Mouse (Mus musculus) midbrain, embryonic 10.5 days (tissue): ENCODE data around the gene Fam102b. TPM values are rescaled to one million over a fixed set of nuclear protein-coding genes. Genes with fewer than 3 reads are reported as not detected.
A peak's percentile ranks its signal among the peaks of the same experiment; 100 is the strongest.

Experiments
- DNase-seq: peaks from one replicate; pipeline ENCODE4 v3.0.0-alpha.2; 2017; ENCODE audit warnings: low spot score
- H3K27ac ChIP-seq: fragments of 300-500 bp; sonication (generic); replicated peaks from 2 replicates; pipeline ENCODE4 v1.5.1; 2016; ENCODE audit warnings: mild to moderate bottlenecking
- H3K27me3 ChIP-seq: fragments of 300-500 bp; sonication (generic); 2 replicates; pipeline ENCODE4 v1.6.1; 2016; ENCODE audit warnings: low read depth, mild to moderate bottlenecking; ENCODE audit not compliant: poor library complexity, severe bottlenecking
- H3K36me3 ChIP-seq: fragments of 300-500 bp; sonication (generic); 2 replicates; pipeline ENCODE4 v1.6.1; 2016; ENCODE audit warnings: mild to moderate bottlenecking, moderate library complexity
- H3K4me1 ChIP-seq: fragments of 300-500 bp; sonication (generic); 2 replicates; pipeline ENCODE4 v1.6.1; 2016
- H3K4me3 ChIP-seq: fragments of 300-500 bp; sonication (generic); 2 replicates; pipeline ENCODE4 v1.5.1; 2016; ENCODE audit warnings: mild to moderate bottlenecking, moderate library complexity
- H3K9me3 ChIP-seq: fragments of 300-500 bp; sonication (generic); replicated peaks from 2 replicates; pipeline ENCODE4 v1.6.1; 2016; ENCODE audit warnings: mild to moderate bottlenecking
- WGBS: fragments of 180-500 bp; shearing (Covaris S2); methylation state at CpG from one replicate; pipeline ENCODE4 v1.1.7; 2016; 5-methylcytosine and 5-hydroxymethylcytosine counted together
- polyA plus RNA-seq: library from polyadenylated mRNA; unstranded; fragments of >200 nt; fragmentation: Nextera tagmentation; extraction: Ambion mirVana; gene quantifications from 2 replicates; pipeline ENCODE4 v1.2.1, GENCODE M21; 2016

The Fam102b gene
- polyA plus RNA-seq, 1 experiment from 2014 or later = 4.2 TPM

DNA sequence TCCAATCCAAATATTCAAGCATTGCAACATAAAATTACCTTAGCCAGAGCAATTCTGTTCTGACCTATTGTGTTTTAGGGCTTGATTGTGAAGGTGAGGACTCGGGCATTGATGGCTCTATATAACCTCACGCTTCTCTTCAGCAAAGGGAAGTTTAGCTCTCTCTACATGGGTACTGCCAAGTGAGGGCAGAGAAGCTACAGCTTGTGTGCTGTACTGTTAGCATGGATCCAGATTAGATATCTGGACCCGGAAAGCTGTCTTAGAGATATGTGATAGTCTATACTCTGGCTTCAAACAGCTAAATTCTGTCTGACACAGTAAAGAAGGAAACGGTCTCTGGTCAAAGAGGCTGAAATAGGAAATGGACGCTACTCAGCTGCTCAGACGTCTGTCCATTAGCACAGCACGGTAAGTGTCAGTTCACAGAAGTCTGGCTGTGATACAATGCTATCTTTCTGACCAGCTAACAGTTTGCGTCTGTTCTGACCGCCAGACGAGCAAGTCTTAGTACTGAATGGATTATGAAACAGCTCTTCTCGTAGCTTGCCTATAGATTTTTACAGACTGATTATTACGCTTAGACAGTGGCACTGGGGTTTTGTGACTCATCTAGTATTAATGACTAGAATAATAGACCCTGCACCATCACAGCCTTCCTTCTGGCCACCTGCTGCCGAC is 53.3 kb downstream of the Fam102b start:
- DNase-seq = no peak
- Histone ChIP-seq H3K9me3 (no peaks in the 10 kb centered on the region), H3K4me3 (no peak overlapping the region), H3K27me3 (no peaks in the 10 kb centered on the region), H3K36me3 (peaks cover 28% of the 10 kb centered on the region), H3K4me1 (no peaks in the 10 kb centered on the region), H3K27ac (no peak overlapping the region)
- WGBS = 88% methylated on average over 13 of the region's 13 CpGs

DNA sequence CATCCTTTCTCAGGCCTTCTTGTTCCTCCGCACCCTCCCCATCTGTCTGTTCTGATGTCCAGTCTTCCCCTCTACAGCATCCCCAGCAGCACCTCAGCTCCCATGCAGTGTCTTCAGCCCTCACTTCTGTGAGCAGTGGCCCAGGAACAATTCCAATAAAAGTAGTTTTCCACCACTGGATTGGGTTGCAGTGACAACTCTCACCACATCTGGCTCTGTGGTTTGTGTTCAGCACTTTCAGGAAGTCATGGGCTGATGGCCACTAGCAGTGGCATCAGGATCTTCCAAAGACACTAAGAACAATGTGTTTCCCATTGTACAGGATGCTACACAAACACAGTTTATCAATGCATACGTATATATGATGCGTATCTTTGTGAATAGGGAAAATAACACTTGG is 61.4 kb downstream of the Fam102b start:
- no peaks in the 10 kb centered on the region for H3K9me3 ChIP-seq
- no peak for DNase-seq
- WGBS = 93% methylated on average over 3 of the region's 3 CpGs
- H3K4me1 ChIP-seq = peaks cover 23% of the 10 kb centered on the region
- no peak overlapping the region for H3K27ac ChIP-seq
- no peaks in the 10 kb centered on the region for H3K27me3 ChIP-seq
- no peak overlapping the region for H3K4me3 ChIP-seq
- H3K36me3 ChIP-seq = peaks cover 7% of the 10 kb centered on the region; the same call in 1 of the 2 replicates

DNA sequence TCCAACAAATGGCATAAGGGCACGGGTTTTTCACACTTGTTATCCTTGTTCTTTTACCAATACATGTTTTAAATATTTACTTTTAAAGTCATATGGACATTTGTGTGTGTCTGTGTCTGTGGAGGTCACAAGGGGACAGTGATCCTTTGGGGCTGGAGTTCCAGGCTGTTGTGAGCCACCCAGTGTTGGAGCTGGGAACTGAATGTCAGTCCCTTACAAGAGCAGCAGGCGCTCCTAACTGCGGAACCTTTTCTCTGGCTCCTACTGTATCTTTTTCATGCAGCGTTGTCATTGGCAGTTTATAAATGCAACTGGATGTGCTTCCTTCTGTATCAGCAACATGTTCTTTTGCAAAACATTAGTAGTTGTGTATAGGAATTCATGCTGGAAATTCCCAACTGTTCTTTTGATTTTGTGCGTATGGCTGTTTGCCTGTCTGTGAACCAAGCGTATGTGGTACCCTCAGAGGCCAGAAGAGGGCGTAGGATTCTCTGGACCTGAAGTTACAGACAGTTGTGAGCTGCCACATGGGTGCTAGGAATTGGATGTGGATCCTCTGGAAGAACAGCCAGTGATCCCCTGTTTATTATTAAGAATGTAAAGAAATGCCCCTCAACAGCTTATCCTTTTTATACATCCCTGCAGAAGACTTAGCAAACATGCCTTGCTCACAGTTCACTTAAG is 62.9 kb downstream of the Fam102b start:
- Histone ChIP-seq H3K27me3 (no peaks in the 10 kb centered on the region), H3K9me3 (no peaks in the 10 kb centered on the region), H3K4me1 (peaks cover 36% of the 10 kb centered on the region), H3K36me3 (no peaks in the 10 kb centered on the region), H3K27ac (no peak overlapping the region), H3K4me3 (no peak overlapping the region)
- DNase-seq = no peak
- WGBS = 76% methylated on average over 7 of the region's 7 CpGs

DNA sequence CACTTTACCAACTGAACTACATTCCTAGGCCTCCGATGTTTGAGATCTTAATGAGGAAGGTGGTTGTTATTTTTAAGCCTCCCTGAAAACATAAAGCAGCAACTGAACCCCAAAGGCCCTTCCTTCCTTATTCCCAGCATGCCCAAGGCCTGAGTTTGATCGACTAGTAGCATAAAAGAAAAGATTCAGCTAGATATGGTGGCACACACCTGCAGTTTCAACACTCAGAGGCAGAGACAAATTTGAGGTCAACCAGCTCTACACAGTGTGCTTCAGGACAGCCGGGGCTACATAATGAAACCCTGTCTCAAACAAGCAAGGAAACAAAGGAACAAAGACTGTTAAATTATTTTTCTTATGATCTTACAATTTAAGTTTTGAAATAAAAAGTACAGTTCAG is 63.6 kb downstream of the Fam102b start:
- H3K27ac ChIP-seq = no peak overlapping the region
- DNase-seq = no peak
- H3K36me3 ChIP-seq = no peaks in the 10 kb centered on the region
- H3K4me3 ChIP-seq = no peak overlapping the region
- WGBS = 91% methylated on average over 3 of the region's 3 CpGs
- H3K9me3 ChIP-seq = no peaks in the 10 kb centered on the region
- peaks cover 36% of the 10 kb centered on the region for H3K4me1 ChIP-seq
- H3K27me3 ChIP-seq = no peaks in the 10 kb centered on the region

DNA sequence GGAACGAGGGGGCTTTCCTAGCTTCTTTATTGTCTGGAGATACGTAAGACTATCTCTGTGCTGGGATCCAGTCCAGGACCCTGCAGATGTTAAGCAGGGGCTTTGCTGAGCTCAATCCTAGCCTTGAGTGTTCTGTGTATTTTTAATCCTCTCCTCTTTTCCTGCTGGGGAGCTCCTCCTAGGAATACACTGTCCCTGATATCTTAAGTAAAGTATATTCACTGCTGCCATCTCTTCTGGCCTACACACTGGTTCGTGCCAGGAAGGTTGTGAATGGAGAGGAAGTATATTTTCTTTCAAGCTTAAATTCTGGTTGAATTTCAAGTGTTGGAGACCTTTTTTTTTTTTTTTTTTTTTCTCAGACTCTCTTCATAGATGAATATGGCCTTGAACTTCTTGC is 64.1 kb downstream of the Fam102b start:
- DNase-seq = no peak
- no peaks in the 10 kb centered on the region for H3K36me3 ChIP-seq
- peaks cover 36% of the 10 kb centered on the region for H3K4me1 ChIP-seq
- H3K4me3 ChIP-seq = no peak overlapping the region
- no peaks in the 10 kb centered on the region for H3K9me3 ChIP-seq
- peak overlapping the region; percentile 84 for H3K27ac ChIP-seq
- 90% methylated on average over 3 of the region's 3 CpGs for WGBS
- H3K27me3 ChIP-seq = no peaks in the 10 kb centered on the region

DNA sequence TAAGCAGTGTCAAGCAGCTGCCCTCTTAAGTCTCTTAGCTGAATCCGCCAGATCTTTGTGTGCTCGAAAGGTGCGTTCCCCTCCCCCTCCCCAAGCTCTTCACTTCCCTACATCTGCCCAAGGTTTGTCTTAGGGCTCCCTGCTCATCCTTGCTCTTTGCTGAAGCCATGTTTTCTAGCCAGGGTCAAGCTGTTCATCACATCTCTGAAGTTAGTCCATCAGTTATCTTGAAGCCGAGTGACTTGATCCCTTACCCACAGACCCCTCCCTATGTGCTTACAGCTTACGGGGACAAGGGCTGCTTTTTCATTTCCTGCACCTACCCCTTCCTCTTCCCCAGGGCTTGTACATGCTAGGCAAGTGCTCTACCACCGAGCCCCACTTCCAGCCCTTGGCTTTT is 65.8 kb downstream of the Fam102b start:
- H3K36me3 ChIP-seq = no peaks in the 10 kb centered on the region
- no peaks in the 10 kb centered on the region for H3K27me3 ChIP-seq
- 32% methylated on average over 6 of the region's 6 CpGs for WGBS
- peak overlapping the region; percentile 40 for H3K4me3 ChIP-seq
- H3K27ac ChIP-seq = peak overlapping the region; percentile 84
- peaks cover 36% of the 10 kb centered on the region for H3K4me1 ChIP-seq
- no peaks in the 10 kb centered on the region for H3K9me3 ChIP-seq
- DNase-seq = peak; percentile 53

DNA sequence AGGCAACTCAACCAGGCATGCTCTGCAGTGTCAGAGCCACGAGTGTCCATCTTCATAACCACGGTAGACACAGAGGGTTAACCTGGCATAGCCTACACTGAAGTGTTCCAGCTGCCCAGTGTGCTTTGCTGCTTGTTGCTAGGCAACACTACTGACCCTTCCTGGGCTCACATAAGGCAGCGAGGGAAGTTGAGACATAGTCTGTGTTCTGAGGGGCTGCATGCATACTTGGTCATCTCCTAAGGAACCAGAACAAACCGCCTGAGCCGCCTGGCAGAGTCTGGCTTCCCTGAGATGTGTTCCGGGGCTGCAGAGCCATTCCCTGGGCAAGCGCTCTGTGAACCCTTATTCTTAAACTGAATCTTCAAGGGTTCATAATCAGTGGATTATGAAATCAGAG is 66.2 kb downstream of the Fam102b start:
- Histone ChIP-seq H3K9me3 (no peaks in the 10 kb centered on the region), H3K36me3 (no peaks in the 10 kb centered on the region), H3K27ac (peak overlapping the region; percentile 84), H3K27me3 (no peaks in the 10 kb centered on the region), H3K4me3 (peak overlapping the region; percentile 40), H3K4me1 (peaks cover 36% of the 10 kb centered on the region)
- peak; percentile 75 for DNase-seq
- 22% methylated on average over 7 of the region's 7 CpGs for WGBS

DNA sequence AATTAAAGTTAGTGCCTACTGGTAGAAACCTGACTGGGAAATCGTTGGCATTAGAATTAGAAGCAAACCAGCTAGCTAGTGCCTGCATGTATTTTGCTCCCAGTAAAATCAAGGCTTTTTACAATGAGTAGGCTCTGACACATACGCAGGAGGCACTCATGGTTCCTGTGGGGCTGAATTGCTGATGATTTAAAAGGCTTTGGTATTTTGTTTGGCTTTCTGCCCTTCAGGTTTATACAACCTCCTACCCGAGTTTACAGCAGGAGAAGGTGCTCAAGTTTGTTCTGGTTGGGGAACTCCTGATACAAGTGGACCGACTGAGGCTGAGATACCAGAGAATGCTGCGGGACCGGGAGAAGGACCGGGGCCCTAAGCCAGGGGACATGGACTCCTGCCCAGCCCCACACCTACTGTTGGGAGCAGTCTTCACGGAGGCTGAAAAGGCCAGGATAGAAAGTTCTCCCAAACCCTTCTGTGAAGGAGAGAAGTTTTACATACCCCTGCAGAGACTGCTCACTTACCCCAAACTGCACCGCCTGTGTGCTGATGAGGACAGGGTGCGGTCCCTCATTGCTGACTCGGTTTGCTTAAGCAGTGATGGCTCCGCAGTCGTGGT is 67.6 kb downstream of the Fam102b start:
- Histone ChIP-seq H3K4me3 (no peak overlapping the region), H3K9me3 (no peaks in the 10 kb centered on the region), H3K36me3 (no peaks in the 10 kb centered on the region), H3K4me1 (peaks cover 36% of the 10 kb centered on the region), H3K27ac (peak overlapping the region; percentile 42; the same call in 1 of the 2 replicates), H3K27me3 (no peaks in the 10 kb centered on the region)
- no peak for DNase-seq
- 76% methylated on average over 13 of the region's 13 CpGs for WGBS

DNA sequence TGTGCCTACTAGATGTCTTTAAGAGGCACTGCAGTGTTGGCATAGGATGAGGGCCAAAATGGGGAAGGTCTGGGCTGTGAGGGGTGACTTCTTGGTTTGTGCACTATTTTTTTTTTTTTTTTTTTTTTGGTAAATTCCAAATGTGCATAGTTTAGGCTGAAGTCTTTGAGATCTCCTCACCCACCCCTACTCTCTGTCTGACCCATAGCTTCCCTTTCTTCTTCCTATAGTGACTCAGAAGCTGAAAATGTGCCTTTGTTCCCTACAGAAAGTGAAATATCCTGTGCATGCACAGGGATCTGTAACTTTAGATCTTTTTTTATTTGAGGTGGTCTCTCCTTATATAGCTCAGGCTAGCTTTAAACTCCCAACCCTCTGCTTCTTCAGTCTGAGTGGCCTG is 69.4 kb downstream of the Fam102b start:
- Histone ChIP-seq H3K4me3 (no peak overlapping the region), H3K9me3 (no peaks in the 10 kb centered on the region), H3K36me3 (no peaks in the 10 kb centered on the region), H3K27ac (no peak overlapping the region), H3K27me3 (no peaks in the 10 kb centered on the region), H3K4me1 (peaks cover 32% of the 10 kb centered on the region)
- DNase-seq = no peak

DNA sequence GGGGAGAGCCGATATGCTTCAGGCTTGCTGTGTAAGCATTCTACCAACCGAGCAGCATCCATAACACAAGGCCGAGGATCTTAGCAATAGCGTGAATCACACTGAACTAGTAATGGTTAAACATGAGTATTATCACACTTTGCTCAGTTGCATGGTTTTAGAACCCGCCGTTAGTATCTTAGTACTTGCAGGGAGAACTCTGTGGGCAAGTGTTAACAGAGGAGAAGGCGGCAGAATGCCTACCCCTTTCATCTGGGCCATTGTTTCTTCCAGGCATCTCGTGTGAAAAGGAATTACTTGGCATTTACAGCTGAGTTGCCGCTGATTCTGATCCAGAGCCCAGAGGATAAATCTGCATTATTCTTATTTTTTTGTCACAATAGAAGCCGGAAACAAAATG is 86.4 kb downstream of the Fam102b start:
- no peak for DNase-seq
- H3K27me3 ChIP-seq = no peaks in the 10 kb centered on the region
- H3K4me1 ChIP-seq = peaks cover 5% of the 10 kb centered on the region
- 84% methylated on average over 10 of the region's 10 CpGs for WGBS
- no peaks in the 10 kb centered on the region for H3K36me3 ChIP-seq
- peaks cover 7% of the 10 kb centered on the region; the same call in 1 of the 2 replicates for H3K9me3 ChIP-seq
- H3K4me3 ChIP-seq = no peak overlapping the region
- no peak overlapping the region for H3K27ac ChIP-seq

DNA sequence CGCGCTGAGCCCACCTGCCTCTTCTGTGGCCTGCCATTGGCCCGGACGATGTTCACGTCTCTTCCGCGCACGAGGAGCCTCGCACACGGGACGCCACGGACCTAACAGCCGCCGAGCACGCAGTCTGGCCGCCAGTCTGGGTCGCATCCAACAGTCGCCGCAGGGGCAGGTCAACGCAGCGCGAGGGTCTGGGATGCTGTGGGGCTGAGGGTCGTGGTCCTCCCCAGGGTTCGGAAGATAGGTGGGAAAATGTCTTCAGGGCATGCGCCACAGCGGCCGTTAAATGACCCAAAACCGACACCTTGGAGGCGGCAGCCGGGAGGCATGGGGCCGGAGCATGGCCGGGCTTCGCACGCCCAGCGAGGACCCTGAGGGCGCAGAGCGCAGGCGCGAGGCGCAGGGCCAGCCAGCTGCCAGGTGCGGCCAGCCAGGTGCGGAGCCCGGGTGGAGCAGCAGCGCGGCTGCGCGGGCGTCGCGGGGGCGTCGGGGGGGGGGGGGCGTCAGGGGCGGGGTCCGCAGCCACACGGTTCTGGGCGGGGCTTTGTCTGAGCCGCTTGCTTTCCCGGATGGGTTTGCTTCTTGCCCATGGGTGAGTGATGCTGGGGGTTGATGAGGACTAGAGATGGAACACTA is 87.3 kb downstream of the Fam102b start, which contains the start of gene Gm9857:
TSS of gene Gm9857 (minus strand) at position 445 of the 633 bp plus-strand sequence.
- H3K27ac ChIP-seq = no peak within 1 kb of the TSS
- H3K4me1 ChIP-seq = peaks cover 5% of the 10 kb centered on the region
- H3K4me3 ChIP-seq = peak within 1 kb of the TSS; percentile 48
- peaks cover 7% of the 10 kb centered on the region; the same call in 1 of the 2 replicates for H3K9me3 ChIP-seq
- no peaks in the 10 kb centered on the region for H3K27me3 ChIP-seq
- 60% methylated on average over 58 of the region's 59 CpGs for WGBS
- DNase-seq = peak; percentile 27
- no peaks in the 10 kb centered on the region for H3K36me3 ChIP-seq

DNA sequence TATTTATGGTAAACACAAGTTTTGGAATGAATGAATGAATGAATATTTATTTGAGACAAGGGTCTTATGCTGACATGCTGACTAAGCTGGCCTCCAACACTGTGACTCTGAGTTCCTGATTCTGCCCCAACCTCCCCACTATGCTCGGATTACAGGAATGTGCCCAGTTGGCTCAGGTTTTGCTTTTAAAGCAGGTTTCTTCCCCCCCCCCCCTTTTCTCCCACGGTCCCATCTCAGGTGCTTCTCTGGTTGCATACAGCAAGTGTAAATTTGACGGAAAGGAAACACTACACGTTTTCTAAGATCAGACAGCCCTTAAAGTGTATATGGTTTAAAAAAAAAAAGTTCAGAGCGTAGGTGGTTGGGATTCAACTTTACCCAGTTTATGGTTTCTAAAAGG is 87.8 kb downstream of the Fam102b start, which contains the start of gene Henmt1:
TSS of gene Henmt1 (plus strand) at position 301 of the 400 bp plus-strand sequence.
- no peak within 1 kb of the TSS for H3K27ac ChIP-seq
- no peak for DNase-seq
- WGBS = 87% methylated on average over 5 of the region's 5 CpGs
- H3K4me3 ChIP-seq = peak within 1 kb of the TSS; percentile 48
- no peaks in the 10 kb centered on the region for H3K27me3 ChIP-seq
- H3K36me3 ChIP-seq = no peaks in the 10 kb centered on the region
- H3K4me1 ChIP-seq = peaks cover 5% of the 10 kb centered on the region
- peaks cover 7% of the 10 kb centered on the region; the same call in 1 of the 2 replicates for H3K9me3 ChIP-seq
